Mouse (Mus musculus): ENCODE results near the gene Perp. TPM values are rescaled to one million over a fixed set of nuclear protein-coding genes. Genes with fewer than 3 reads are reported as not detected.

The Perp gene
- not detected in 2 replicates for polyA plus RNA-seq (2012)

DNA sequence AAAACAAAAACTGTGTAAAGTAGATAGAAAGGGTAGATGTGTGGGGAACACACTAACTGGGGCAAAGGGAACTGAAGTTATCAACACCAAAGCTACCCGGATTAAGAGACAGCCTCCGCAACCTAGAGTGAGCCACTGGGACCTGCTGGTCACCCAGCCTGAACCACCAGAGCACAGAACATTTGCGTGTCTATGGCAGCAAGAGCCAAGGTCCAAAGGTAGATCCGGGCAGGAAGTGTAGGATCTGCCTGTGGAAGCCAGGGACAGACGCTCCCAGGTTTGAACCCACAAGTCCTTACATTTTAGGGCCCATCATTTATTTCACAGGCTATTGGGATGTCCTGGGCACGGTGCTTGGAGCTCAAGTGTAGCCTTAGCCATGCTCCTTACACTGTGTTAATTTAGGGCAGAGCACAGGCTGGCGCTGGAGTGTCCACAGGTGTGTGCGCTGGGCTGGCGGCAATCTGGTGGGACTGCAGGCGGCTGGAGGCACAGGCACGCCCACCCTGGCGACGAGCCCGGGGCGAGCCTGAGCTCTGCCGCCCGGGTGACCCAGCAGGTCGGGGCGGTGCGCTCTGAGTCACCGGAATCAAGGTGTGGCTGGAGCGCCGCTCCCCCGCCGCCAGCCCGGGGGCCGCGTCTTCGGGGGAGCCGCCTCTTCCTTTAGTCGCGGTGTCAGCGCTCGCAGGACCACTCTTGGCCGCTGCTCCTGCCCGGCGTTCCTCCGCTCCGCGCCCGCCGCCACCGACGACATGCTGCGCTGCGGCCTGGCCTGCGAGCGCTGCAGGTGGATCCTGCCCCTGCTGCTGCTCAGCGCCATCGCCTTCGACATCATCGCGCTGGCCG lies at the start of gene Perp:
TSS of gene Perp (plus strand) at position 580 of the 846 bp plus-strand sequence.
- peak within 1 kb of the TSS; percentile 55 for H3K4me3 ChIP-seq (replicated peaks)
- H3K4me1 ChIP-seq (ENCODE audit: control insufficient read depth), result peaks cover 5% of the 10 kb centered on the region
- H3K27me3 ChIP-seq (ENCODE audit: control insufficient read depth), result peaks cover 32% of the 10 kb centered on the region
- no peaks in the 10 kb centered on the region for H3K9me3 ChIP-seq (ENCODE audit: control insufficient read depth, low read length)
- TF ChIP-seq TAL1 (IDR thresholded peaks at IDR 0.05; ENCODE audit: low read length) (no peak), GATA1 (IDR thresholded peaks at IDR 0.05; ENCODE audit: low read length) (no peak)
- H3K36me3 ChIP-seq (ENCODE audit: control insufficient read depth), result no peaks in the 10 kb centered on the region

DNA sequence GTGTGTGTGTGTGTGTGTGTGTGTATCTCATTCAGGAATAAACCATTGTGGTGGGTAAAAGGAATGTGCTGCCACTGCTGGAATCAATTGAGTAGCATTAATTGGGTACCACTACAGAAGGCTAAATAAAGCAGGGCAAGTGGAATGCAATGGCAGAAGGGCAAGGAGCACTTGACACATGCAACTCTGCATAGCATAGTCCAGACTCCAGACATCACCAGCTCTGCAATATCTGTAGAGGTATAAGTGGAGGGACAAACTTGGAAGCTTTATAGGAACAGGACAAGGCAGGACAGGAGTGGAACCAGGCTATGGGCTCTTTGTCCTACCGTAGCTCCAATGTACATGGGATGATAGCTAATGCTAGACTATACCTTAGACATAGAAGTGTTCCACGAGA lies 33.1 kb upstream of the Perp start:
- H3K9me3 ChIP-seq (ENCODE audit: control insufficient read depth, low read length), result no peaks in the 10 kb centered on the region
- no peaks in the 10 kb centered on the region for H3K4me1 ChIP-seq (ENCODE audit: control insufficient read depth)
- TF ChIP-seq GATA1 (IDR thresholded peaks at IDR 0.05; ENCODE audit: low read length) (no peak), TAL1 (IDR thresholded peaks at IDR 0.05; ENCODE audit: low read length) (no peak)
- H3K4me3 ChIP-seq (replicated peaks), result no peak overlapping the region
- H3K36me3 ChIP-seq (ENCODE audit: control insufficient read depth), result no peaks in the 10 kb centered on the region
- H3K27me3 ChIP-seq (ENCODE audit: control insufficient read depth), result no peaks in the 10 kb centered on the region

DNA sequence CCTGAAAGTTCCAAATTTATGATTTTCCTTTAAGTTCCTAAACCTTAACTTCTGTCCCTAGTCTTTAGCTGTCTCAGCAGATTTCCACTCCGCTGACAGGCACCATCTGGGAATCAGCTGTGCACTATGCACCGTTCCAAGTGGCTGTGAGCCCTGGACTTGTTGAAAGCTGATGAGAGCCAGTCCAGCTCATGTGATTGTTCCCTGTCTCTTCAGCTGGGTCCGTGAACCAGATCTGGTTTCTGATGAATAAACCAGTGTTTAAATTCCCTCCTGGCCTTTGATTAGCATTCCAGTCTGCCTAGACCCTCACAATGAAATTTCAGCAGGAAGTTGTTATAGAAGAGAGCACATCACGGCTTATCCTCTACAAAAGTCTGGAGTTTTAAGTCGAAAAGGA lies 28.3 kb upstream of the Perp start:
- Histone ChIP-seq H3K4me3 (replicated peaks) (no peak overlapping the region), H3K27me3 (ENCODE audit: control insufficient read depth) (no peaks in the 10 kb centered on the region), H3K36me3 (ENCODE audit: control insufficient read depth) (no peaks in the 10 kb centered on the region), H3K9me3 (ENCODE audit: control insufficient read depth, low read length) (no peaks in the 10 kb centered on the region), H3K4me1 (ENCODE audit: control insufficient read depth) (no peaks in the 10 kb centered on the region)
- no peak for TF ChIP-seq GATA1 (IDR thresholded peaks at IDR 0.05; ENCODE audit: low read length)
- TF ChIP-seq TAL1 (IDR thresholded peaks at IDR 0.05; ENCODE audit: low read length), result no peak

DNA sequence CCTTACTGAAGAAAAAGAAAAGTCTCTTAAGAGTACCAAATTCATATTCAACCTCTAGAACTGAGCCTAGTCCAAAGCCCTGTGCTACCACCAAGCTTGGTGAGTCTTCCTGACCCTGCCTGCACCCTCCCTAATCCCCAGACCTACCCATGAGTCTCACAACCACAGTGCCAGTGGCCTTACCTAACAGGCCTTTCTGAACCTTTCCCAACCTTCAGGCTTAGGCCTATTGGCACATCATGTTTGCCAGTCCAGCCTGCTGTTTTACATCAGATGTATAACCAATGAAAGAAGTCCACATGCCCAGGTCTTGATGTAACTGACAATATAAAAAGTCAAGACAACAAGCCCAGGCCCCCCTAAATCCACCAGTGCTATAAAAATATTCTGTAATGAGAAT lies 19.7 kb upstream of the Perp start:
- Histone ChIP-seq H3K9me3 (ENCODE audit: control insufficient read depth, low read length) (no peaks in the 10 kb centered on the region), H3K36me3 (ENCODE audit: control insufficient read depth) (no peaks in the 10 kb centered on the region), H3K4me3 (replicated peaks) (no peak overlapping the region), H3K4me1 (ENCODE audit: control insufficient read depth) (no peaks in the 10 kb centered on the region), H3K27me3 (ENCODE audit: control insufficient read depth) (no peaks in the 10 kb centered on the region)
- TF ChIP-seq TAL1 (IDR thresholded peaks at IDR 0.05; ENCODE audit: low read length), result no peak
- no peak for TF ChIP-seq GATA1 (IDR thresholded peaks at IDR 0.05; ENCODE audit: low read length)

DNA sequence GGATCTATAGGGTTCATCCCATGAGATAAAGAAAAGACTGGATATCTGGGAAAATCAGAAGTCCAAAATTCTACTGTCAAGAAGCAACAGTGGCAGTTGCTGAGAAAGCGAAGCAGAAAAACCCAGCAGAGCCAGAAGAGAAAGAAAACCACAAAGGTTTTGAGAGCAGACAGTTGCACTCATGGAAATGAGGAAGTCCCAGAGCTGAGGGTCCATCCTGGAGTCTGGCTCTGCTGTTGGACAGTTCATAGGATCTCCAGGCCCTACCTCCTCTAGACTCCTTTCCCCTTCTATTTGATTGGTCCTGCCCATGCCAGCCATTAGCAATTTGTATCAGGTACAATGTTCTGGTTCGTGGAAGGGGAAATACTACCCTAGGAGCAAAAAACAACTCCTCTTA lies 18.7 kb upstream of the Perp start:
- no peak for TF ChIP-seq TAL1 (IDR thresholded peaks at IDR 0.05; ENCODE audit: low read length)
- no peak for TF ChIP-seq GATA1 (IDR thresholded peaks at IDR 0.05; ENCODE audit: low read length)
- H3K36me3 ChIP-seq (ENCODE audit: control insufficient read depth), result no peaks in the 10 kb centered on the region
- H3K27me3 ChIP-seq (ENCODE audit: control insufficient read depth), result no peaks in the 10 kb centered on the region
- no peaks in the 10 kb centered on the region for H3K9me3 ChIP-seq (ENCODE audit: control insufficient read depth, low read length)
- no peak overlapping the region for H3K4me3 ChIP-seq (replicated peaks)
- H3K4me1 ChIP-seq (ENCODE audit: control insufficient read depth), result no peaks in the 10 kb centered on the region

DNA sequence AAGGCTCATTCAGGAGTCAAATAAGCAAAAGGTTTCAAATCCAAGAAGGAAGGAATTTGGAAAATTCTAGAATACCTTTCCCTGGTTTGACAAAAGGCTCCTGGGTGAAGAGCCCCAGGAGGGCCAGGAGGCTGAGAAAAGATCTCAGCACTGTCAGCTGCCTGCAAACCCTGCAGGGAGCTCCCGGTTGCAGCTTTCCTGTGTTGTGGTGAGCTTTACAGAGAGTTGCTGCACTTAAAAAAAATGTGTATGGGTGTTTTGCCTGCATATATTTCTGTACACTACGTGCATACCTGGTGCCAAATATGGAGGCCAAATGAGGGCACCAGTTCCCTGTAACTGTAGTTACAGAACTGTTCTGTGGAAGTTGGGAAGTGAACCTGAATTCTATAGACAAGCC lies 16.9 kb upstream of the Perp start:
- no peak overlapping the region for H3K4me3 ChIP-seq (replicated peaks)
- no peaks in the 10 kb centered on the region for H3K9me3 ChIP-seq (ENCODE audit: control insufficient read depth, low read length)
- no peaks in the 10 kb centered on the region for H3K4me1 ChIP-seq (ENCODE audit: control insufficient read depth)
- H3K36me3 ChIP-seq (ENCODE audit: control insufficient read depth), result no peaks in the 10 kb centered on the region
- TF ChIP-seq TAL1 (IDR thresholded peaks at IDR 0.05; ENCODE audit: low read length) (no peak), GATA1 (IDR thresholded peaks at IDR 0.05; ENCODE audit: low read length) (no peak)
- no peaks in the 10 kb centered on the region for H3K27me3 ChIP-seq (ENCODE audit: control insufficient read depth)

DNA sequence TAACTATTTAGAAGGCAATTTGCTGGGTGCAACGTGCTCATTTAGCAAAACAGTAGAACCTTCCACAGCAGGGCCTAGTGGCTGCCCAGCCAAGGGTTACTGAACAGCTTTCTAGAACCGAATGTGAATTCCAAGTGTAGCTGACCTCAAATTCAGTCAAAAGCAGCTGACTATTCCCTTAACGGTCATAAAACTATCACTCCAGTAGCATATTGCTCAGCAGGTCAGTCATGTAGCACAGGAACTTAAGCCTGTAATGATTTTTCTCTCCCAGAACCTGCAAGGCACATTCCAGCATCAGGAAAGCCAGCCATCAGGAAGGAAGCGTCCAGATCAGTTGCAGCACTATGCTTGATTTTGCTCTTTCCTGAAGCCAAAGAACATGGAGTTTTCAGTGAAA lies 14.5 kb upstream of the Perp start:
- H3K4me1 ChIP-seq (ENCODE audit: control insufficient read depth), result no peaks in the 10 kb centered on the region
- no peak for TF ChIP-seq TAL1 (IDR thresholded peaks at IDR 0.05; ENCODE audit: low read length)
- TF ChIP-seq GATA1 (IDR thresholded peaks at IDR 0.05; ENCODE audit: low read length), result no peak
- no peaks in the 10 kb centered on the region for H3K9me3 ChIP-seq (ENCODE audit: control insufficient read depth, low read length)
- H3K4me3 ChIP-seq (replicated peaks), result no peak overlapping the region
- no peaks in the 10 kb centered on the region for H3K36me3 ChIP-seq (ENCODE audit: control insufficient read depth)
- no peaks in the 10 kb centered on the region for H3K27me3 ChIP-seq (ENCODE audit: control insufficient read depth)

DNA sequence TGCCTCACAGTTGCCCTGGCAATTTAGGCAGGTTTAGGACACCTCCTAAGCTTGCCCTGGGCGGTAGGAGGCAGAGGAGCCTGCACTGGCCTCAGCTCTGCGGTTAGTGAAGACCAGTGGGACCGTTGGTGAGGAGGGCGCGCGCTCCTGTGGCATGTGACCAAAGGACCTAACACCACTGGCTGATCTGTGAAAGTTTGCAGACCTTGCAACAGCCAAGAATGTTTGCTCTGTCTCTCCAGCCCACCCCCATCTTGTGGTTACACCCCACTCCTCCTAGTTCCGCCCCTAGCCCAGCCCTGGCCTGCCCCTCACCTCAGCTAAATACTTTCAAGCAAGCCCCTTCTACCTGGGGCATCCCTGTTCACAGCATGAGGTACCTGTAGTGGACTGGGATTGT lies 13.0 kb upstream of the Perp start:
- H3K4me3 ChIP-seq (replicated peaks), result no peak overlapping the region
- H3K36me3 ChIP-seq (ENCODE audit: control insufficient read depth), result no peaks in the 10 kb centered on the region
- H3K4me1 ChIP-seq (ENCODE audit: control insufficient read depth), result no peaks in the 10 kb centered on the region
- no peaks in the 10 kb centered on the region for H3K9me3 ChIP-seq (ENCODE audit: control insufficient read depth, low read length)
- no peak for TF ChIP-seq TAL1 (IDR thresholded peaks at IDR 0.05; ENCODE audit: low read length)
- no peak for TF ChIP-seq GATA1 (IDR thresholded peaks at IDR 0.05; ENCODE audit: low read length)
- no peaks in the 10 kb centered on the region for H3K27me3 ChIP-seq (ENCODE audit: control insufficient read depth)

DNA sequence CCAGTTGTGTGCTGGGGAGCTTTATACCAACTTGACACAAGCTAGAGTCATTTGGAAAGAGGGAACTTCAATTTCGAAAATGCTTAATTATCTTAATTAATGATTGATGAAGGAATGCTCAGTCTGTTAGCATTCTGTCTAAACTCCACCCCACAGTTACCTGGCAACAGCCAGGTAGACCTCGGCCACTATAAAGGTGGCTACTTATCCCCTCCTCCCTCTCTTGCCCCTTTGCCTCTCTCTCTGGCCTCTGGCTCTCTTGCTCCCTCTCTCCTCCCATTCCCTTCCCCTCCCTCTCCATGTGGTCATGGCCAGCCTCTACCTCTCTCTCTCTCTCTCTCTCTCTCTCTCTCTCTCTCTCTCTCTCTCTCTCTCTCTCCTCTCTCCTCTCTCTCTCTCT lies 10.4 kb upstream of the Perp start:
- Histone ChIP-seq H3K36me3 (ENCODE audit: control insufficient read depth) (no peaks in the 10 kb centered on the region), H3K27me3 (ENCODE audit: control insufficient read depth) (no peaks in the 10 kb centered on the region), H3K4me1 (ENCODE audit: control insufficient read depth) (no peaks in the 10 kb centered on the region), H3K9me3 (ENCODE audit: control insufficient read depth, low read length) (no peaks in the 10 kb centered on the region), H3K4me3 (replicated peaks) (no peak overlapping the region)
- no peak for TF ChIP-seq TAL1 (IDR thresholded peaks at IDR 0.05; ENCODE audit: low read length)
- no peak for TF ChIP-seq GATA1 (IDR thresholded peaks at IDR 0.05; ENCODE audit: low read length)
